Mouse (Mus musculus) common myeloid progenitor, adult 5-6 weeks (primary cell): ENCODE measurements at regions not wholly inside any gene's neighbourhood (a gene's known extent, or its start where the extent isn't known, plus 50 kb on each side); places are given as distances from the start of the nearest gene placed in this dataset.

Source experiments
- ATAC-seq: replicated peaks from 2 replicates; pipeline ENCODE4 v1.8.0; 2016; ENCODE audit warnings: low read depth, mild to moderate bottlenecking, moderate TSS enrichment, inconsistent platforms; ENCODE audit not compliant: poor library complexity, severe bottlenecking

GRCm38 (mm10) chr3:39062415-39062814, 175.7 kb downstream of the Fat4 start:
- ATAC-seq: no peak

- no peak for ATAC-seq
Observed at GRCm38 (mm10) chr3:39065457-39065856, 178.7 kb downstream of the Fat4 start.

GRCm38 (mm10) chr3:39069011-39069410, 182.3 kb downstream of the Fat4 start:
- ATAC-seq: no peak

GRCm38 (mm10) chr3:39082678-39083270, 196.0 kb downstream of the Fat4 start:
- ATAC-seq: no peak

- no peak for ATAC-seq
Observed at GRCm38 (mm10) chr3:39088948-39089347, 202.2 kb downstream of the Fat4 start.

GRCm38 (mm10) chr3:39102324-39102723, 215.6 kb downstream of the Fat4 start:
- ATAC-seq: no peak

GRCm38 (mm10) chr3:39109756-39110392, 223.1 kb downstream of the Fat4 start:
- no peak for ATAC-seq

GRCm38 (mm10) chr3:39114056-39114455, 227.3 kb downstream of the Fat4 start:
- no peak for ATAC-seq

- ATAC-seq: no peak
Observed at GRCm38 (mm10) chr3:39114826-39115225, 228.1 kb downstream of the Fat4 start.

GRCm38 (mm10) chr3:39115441-39115840, 228.7 kb downstream of the Fat4 start:
- no peak for ATAC-seq

- ATAC-seq: no peak
Observed at GRCm38 (mm10) chr3:39122250-39122649, 235.5 kb downstream of the Fat4 start.

- ATAC-seq: no peak
Observed at GRCm38 (mm10) chr3:39130532-39130931, 243.8 kb downstream of the Fat4 start.

- ATAC-seq: no peak
Observed at GRCm38 (mm10) chr3:39165006-39165667, 278.4 kb downstream of the Fat4 start.

GRCm38 (mm10) chr3:39182646-39183045, 295.9 kb downstream of the Fat4 start:
- no peak for ATAC-seq

GRCm38 (mm10) chr3:39195102-39195501, 308.4 kb downstream of the Fat4 start:
- no peak for ATAC-seq

GRCm38 (mm10) chr3:39202662-39203061, 315.9 kb downstream of the Fat4 start:
- ATAC-seq: no peak

GRCm38 (mm10) chr3:39208651-39209050, 321.9 kb downstream of the Fat4 start:
- no peak for ATAC-seq

GRCm38 (mm10) chr3:39209382-39210165, 322.8 kb downstream of the Fat4 start:
- no peak for ATAC-seq

GRCm38 (mm10) chr3:39211670-39212069, 324.9 kb downstream of the Fat4 start:
- ATAC-seq: no peak

- no peak for ATAC-seq
Observed at GRCm38 (mm10) chr3:39220011-39220706, 333.4 kb downstream of the Fat4 start.
